Mouse (Mus musculus) spleen, postnatal 10 days (tissue): ENCODE measurements at regions not wholly inside any gene's neighbourhood (a gene's known extent, or its start where the extent isn't known, plus 50 kb on each side); places are given as distances from the start of the nearest gene placed in this dataset.

Source experiments
- DNase-seq, 2 experiments: peaks; one replicate each; pipeline ENCODE4 v3.0.0; 2021 to 2022; ENCODE audit warnings: low spot score in 2 of 2

- DNase-seq: no peak
These were observed 349.4 kb downstream of the Matn1 start for GRCm38 (mm10) chr4:131293560-131293959.

- DNase-seq: no peak
These were observed 354.0 kb downstream of the Matn1 start for GRCm38 (mm10) chr4:131298011-131298674.

- DNase-seq: no peak
These were observed 359.8 kb downstream of the Matn1 start for GRCm38 (mm10) chr4:131303936-131304335.

GRCm38 (mm10) chr4:131304361-131304777, 360.2 kb downstream of the Matn1 start:
- no peak for DNase-seq

GRCm38 (mm10) chr4:131314231-131314630, 370.0 kb downstream of the Matn1 start:
- no peak for DNase-seq

- no peak for DNase-seq
These were observed 371.9 kb downstream of the Matn1 start for GRCm38 (mm10) chr4:131316041-131316440.

- DNase-seq: no peak
These were observed 378.1 kb downstream of the Matn1 start for GRCm38 (mm10) chr4:131322323-131322722.

- no peak for DNase-seq
These were observed 380.3 kb downstream of the Matn1 start for GRCm38 (mm10) chr4:131324486-131324885.

- no peak for DNase-seq
These were observed 381.0 kb downstream of the Matn1 start for GRCm38 (mm10) chr4:131325200-131325599.

- DNase-seq: no peak
These were observed 381.4 kb downstream of the Matn1 start for GRCm38 (mm10) chr4:131325609-131326008.

- no peak for DNase-seq
These were observed 385.2 kb downstream of the Matn1 start for GRCm38 (mm10) chr4:131329398-131329797.

- no peak for DNase-seq
These were observed 387.5 kb downstream of the Matn1 start for GRCm38 (mm10) chr4:131331646-131332045.

GRCm38 (mm10) chr4:131336801-131337200, 392.6 kb downstream of the Matn1 start:
- DNase-seq: no peak

GRCm38 (mm10) chr4:131340993-131341695, 397.0 kb downstream of the Matn1 start:
- DNase-seq: no peak

GRCm38 (mm10) chr4:131346727-131347126, 402.5 kb downstream of the Matn1 start:
- DNase-seq: no peak

- DNase-seq: no peak
These were observed 406.1 kb downstream of the Matn1 start for GRCm38 (mm10) chr4:131350268-131350667.

GRCm38 (mm10) chr4:131354908-131355307, 410.7 kb downstream of the Matn1 start:
- no peak for DNase-seq

GRCm38 (mm10) chr4:131355526-131355991, 411.4 kb downstream of the Matn1 start:
- DNase-seq: no peak

- no peak for DNase-seq
These were observed 412.1 kb downstream of the Matn1 start for GRCm38 (mm10) chr4:131356316-131356715.

- DNase-seq: no peak
These were observed 418.8 kb downstream of the Matn1 start for GRCm38 (mm10) chr4:131363030-131363429.

- peak in 1 of 2 experiments; percentile 41 for DNase-seq
These were observed 420.6 kb downstream of the Matn1 start for GRCm38 (mm10) chr4:131364671-131365252.

- DNase-seq: no peak
These were observed 421.8 kb downstream of the Matn1 start for GRCm38 (mm10) chr4:131366006-131366405.

GRCm38 (mm10) chr4:131366656-131367055, 422.5 kb downstream of the Matn1 start:
- DNase-seq: no peak
